Mouse (Mus musculus) thymus, adult 18-20 months (tissue): ENCODE measurements around the gene Tmem135.

Source experiments
- DNase-seq, 2 experiments: peaks; one replicate each; pipeline ENCODE4 v3.0.0; 2022; ENCODE audit warnings: mixed read lengths in 2 of 2

The Tmem135 gene

GRCm38 (mm10) chr7:89404081-89404733 lies at the start of gene Tmem135, which contains the start of gene Fzd4:
Gene Tmem135, minus strand, starts transcription at chr7:89404222.
Gene Fzd4, plus strand, starts transcription at chr7:89404355.
- peak; percentile 67 to 68 for DNase-seq

GRCm38 (mm10) chr7:89450312-89450711 lies 46.3 kb upstream of the Tmem135 start:
- DNase-seq, result no peak

- no peak for DNase-seq
Measured at GRCm38 (mm10) chr7:89445137-89445536, 41.1 kb upstream of the Tmem135 start.

- no peak for DNase-seq
Measured at GRCm38 (mm10) chr7:89442242-89442641, 38.2 kb upstream of the Tmem135 start.

- DNase-seq, result no peak
Measured at GRCm38 (mm10) chr7:89441291-89441690, 37.3 kb upstream of the Tmem135 start.

DNA sequence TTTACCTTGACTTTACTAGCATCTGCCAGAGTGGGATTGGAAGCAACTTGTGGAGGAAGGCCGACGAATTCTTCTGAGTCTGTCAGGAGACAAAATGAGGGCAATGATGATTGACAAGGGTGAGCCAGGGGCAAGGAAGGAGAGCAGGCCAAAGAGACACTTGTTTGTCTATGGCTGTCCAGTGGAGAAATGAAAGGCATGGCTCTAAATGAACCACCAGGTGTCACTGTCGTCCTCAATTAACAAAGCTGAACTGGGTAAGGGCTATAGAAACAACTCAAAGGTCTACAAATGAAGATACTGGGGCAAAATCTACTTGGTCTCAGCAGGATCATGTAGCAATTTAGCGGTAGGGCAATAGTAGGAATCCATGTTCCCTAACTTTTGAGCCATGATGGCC lies 33.6 kb upstream of the Tmem135 start:
- DNase-seq, result no peak

DNA sequence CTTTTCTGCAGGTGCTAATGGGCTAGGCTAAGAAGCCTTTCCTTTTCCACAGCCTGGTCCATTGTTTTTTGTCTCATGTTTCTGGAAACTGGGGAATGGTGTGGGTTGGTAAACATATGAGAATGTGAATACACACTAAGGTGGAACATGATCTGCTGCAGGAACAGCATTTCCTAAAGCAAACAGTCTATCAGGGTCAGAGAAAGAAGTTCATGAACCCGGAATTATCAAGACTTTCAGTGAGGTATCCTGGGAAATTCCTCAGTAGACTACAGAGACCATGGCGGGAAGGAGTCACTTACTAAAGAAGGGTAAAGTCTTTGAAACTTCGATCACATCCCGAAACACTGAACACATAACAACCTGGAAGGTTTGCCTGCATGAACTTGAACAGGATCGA lies 32.4 kb upstream of the Tmem135 start:
- no peak for DNase-seq

GRCm38 (mm10) chr7:89433893-89434616 lies 30.0 kb upstream of the Tmem135 start:
- DNase-seq, result no peak

DNA sequence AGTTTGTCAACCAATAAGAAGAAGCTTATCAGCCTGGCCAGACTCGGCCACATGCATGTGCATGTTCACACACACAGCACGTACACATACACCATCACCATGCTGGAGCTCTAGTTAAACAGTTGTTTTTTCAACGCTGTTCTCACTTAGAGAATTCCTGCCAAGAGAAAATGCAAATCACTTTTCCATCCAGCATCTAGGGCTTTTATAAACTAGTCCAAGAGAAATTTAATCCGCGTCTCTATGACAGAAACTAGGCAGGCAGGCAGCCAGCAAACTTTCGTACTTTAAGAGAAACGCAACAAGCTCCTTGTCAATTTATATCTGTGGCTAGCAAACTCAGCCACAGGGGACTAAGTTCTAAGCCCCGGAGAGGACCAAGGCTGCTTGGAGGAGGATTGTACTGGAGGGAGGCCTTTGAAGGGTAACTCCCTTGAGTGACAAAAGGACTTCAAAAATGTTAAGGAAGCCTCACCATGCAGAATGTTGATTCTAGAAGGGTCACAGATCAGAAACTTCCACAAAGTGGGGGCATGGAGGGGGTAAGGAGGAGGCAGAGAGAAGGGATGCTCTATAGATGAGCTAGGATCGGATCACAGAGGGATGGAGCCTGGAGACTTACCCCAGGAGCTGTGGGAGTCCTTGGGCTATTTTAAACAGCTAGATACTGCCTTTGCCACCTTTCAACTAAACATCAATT lies 29.3 kb upstream of the Tmem135 start:
- DNase-seq, result no peak

- DNase-seq, result no peak
Measured at GRCm38 (mm10) chr7:89431185-89431584, 27.2 kb upstream of the Tmem135 start.

- DNase-seq, result no peak
Measured at GRCm38 (mm10) chr7:89429326-89429725, 25.3 kb upstream of the Tmem135 start.

GRCm38 (mm10) chr7:89428804-89429203 lies 24.8 kb upstream of the Tmem135 start:
- DNase-seq, result no peak

DNA sequence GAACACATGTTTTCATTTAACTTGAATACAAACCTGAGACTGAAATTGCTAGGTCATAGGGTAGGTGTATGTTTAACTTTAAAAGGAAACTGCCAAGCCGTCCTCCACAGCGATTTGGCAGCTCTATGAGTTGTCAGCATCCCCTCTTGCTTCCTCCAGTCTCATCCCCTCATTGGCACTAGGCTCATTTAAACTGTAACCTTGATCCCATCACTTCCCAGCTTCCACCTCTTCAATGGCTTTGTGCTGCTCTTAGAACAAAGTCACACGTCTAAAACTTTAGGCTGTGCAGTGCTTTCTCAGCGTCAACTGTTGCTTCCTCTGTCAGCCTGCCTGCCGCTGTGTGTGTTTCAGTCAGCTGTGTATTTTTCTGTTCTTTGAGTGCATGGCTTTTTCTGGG lies 23.1 kb upstream of the Tmem135 start:
- no peak for DNase-seq

DNA sequence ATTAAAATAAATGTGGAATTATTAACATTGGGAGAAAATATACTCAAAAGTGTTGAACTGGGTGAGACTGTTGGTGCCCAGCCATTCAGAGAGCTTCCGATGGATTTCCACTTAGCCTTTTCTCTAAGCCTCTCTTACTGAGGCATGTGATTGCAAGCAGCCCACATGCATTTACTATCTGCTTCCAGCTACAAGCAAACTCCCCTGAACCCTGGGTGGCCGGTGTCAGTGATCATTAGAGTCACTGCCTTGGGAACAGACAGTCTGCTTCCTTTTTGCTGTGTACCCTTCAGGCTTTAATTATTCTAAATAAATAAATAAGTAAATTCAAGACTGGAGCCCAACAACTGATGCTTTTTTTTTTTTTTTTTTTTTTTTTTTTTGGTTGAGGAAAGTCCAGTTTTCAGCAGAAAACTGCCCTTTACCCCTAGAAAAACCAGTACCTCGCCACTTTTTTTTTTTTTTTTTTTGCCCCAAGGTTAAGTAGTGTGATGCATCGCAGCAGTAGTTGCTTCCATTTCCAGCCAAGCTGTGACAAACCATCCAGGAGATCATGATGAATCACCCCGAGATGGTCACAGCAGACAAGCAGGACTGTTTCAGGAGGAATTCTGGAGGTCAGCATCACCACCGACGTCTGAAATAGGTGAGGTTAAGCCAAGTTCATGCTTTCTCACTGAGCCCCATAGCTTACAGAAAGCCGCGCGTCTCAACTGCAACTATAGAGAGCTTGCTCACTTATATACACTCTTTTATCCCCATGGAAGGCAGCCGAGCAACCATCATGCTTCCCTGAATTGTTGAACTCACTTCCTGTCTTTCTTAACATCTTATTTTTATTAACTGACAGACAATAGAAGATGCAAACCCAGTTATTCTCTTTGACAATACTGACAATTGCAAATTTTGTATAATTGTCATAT lies 22.0 kb upstream of the Tmem135 start:
- DNase-seq, result no peak

- no peak for DNase-seq
Measured at GRCm38 (mm10) chr7:89424659-89425058, 20.6 kb upstream of the Tmem135 start.

GRCm38 (mm10) chr7:89423688-89424255 lies 19.8 kb upstream of the Tmem135 start:
- DNase-seq, result no peak

DNA sequence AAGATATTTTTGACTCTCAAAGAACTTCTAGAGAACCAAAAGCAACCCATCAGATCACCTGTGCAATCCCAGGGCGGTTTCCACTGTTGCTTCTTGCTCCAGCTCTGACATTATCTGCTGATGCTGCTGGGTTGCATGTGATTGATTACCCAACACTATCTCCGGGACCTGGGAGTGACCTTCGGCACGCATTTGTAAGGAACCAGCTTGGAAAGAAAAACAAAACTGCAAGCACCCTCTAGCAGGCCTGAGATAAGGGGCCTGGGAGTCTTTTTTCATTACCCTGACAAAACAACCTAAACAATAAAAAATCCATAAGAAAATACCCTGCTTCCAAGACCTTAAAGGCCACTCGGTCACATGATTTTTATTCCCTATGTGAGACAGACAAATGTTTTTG lies 19.2 kb upstream of the Tmem135 start:
- no peak for DNase-seq

DNA sequence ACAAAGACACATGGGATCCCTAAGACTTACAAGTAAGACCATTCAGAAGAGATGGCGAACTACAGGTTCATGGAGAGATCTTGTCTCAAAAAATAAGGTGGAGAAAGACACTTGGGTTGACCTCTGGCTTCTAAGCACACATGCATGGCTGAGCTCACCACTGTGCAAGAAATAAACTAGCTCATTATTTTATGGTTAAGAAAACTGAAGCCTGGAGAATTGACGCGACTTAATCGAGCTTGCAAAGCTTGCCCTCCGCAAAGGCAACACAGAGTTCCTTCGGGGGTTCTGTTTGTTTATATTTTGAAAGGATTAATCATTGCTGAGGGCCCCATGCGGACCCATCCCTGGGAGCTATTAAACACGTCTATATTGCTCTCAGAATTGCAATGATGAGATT lies 18.6 kb upstream of the Tmem135 start:
- no peak for DNase-seq

- no peak for DNase-seq
Measured at GRCm38 (mm10) chr7:89421294-89421693, 17.3 kb upstream of the Tmem135 start.

GRCm38 (mm10) chr7:89418917-89419679 lies 15.1 kb upstream of the Tmem135 start:
- DNase-seq, result no peak

GRCm38 (mm10) chr7:89418127-89418653 lies 14.2 kb upstream of the Tmem135 start:
- no peak for DNase-seq
